Mouse (Mus musculus) hindbrain, embryonic 16.5 days (tissue): ENCODE measurements around the gene R3hdml. TPM values are rescaled to one million over a fixed set of nuclear protein-coding genes. Genes with fewer than 3 reads are reported as not detected.

Source experiments
- ATAC-seq: fragments of 200-750 bp; cut with Nextera tagmentation; 2 replicates; pipeline ENCODE4 v1.8.0; 2017; ENCODE audit warnings: moderate TSS enrichment, moderate library complexity
- H3K27ac ChIP-seq: fragments of 300-500 bp; sonication (generic); 2 replicates; pipeline ENCODE4 v1.5.1; 2014; ENCODE audit warnings: low read depth, mild to moderate bottlenecking, control low read depth, low read length, moderate library complexity
- H3K27me3 ChIP-seq: fragments of 300-500 bp; sonication (generic); replicated peaks from 2 replicates; pipeline ENCODE4 v1.6.1; 2014; ENCODE audit warnings: low read length; ENCODE audit not compliant: control insufficient read depth, insufficient read depth
- H3K36me3 ChIP-seq: fragments of 300-500 bp; sonication (generic); 2 replicates; pipeline ENCODE4 v1.6.1; 2014; ENCODE audit warnings: mild to moderate bottlenecking, low read length, moderate library complexity, mixed read lengths; ENCODE audit not compliant: control insufficient read depth, insufficient read depth
- H3K4me1 ChIP-seq: fragments of 300-500 bp; sonication (generic); 2 replicates; pipeline ENCODE4 v1.6.1; 2014; ENCODE audit warnings: low read depth, low read length; ENCODE audit not compliant: control insufficient read depth, insufficient read depth
- H3K4me2 ChIP-seq: fragments of 300-500 bp; sonication (generic); 2 replicates; pipeline ENCODE4 v1.6.1; 2014; ENCODE audit warnings: mild to moderate bottlenecking, low read length, control low read depth, moderate library complexity
- H3K4me3 ChIP-seq: fragments of 300-500 bp; sonication (generic); 2 replicates; pipeline ENCODE4 v1.5.1; 2014; ENCODE audit warnings: mild to moderate bottlenecking, low read length, control low read depth, moderate library complexity
- H3K9ac ChIP-seq: fragments of 300-500 bp; sonication (generic); 2 replicates; pipeline ENCODE4 v1.6.1; 2014; ENCODE audit warnings: low read depth, mild to moderate bottlenecking, control low read depth, low read length, moderate library complexity
- H3K9me3 ChIP-seq: fragments of 300-500 bp; sonication (generic); 2 replicates; pipeline ENCODE4 v1.6.1; 2014; ENCODE audit warnings: mild to moderate bottlenecking, low read length, moderate library complexity; ENCODE audit not compliant: control insufficient read depth
- WGBS: fragments of 180-500 bp; shearing (Covaris S2); extraction: QIAGEN DNeasy Blood & Tissue Kit; methylation state at CpG from one replicate; pipeline ENCODE4 v1.1.7; 2014; 5-methylcytosine and 5-hydroxymethylcytosine counted together
- polyA plus RNA-seq: library from polyadenylated mRNA; unstranded; fragments of >200 nt; fragmentation: Nextera tagmentation; extraction: Ambion mirVana; gene quantifications from 2 replicates; pipeline ENCODE4 v1.2.1, GENCODE M21; 2015

Gene R3hdml
- polyA plus RNA-seq, 1 experiment from 2014 or later: 1.0 TPM

GRCm38 (mm10) chr2:163525761-163526243 is 33.7 kb downstream of the R3hdml start:
- 86% methylated on average over 7 of the region's 7 CpGs for WGBS
- ATAC-seq: no peak
- no peaks in the 10 kb centered on the region for H3K36me3 ChIP-seq
- H3K9ac ChIP-seq: no peak overlapping the region
- no peaks in the 10 kb centered on the region for H3K9me3 ChIP-seq
- H3K4me3 ChIP-seq: no peak overlapping the region
- no peaks in the 10 kb centered on the region for H3K4me1 ChIP-seq
- no peak overlapping the region for H3K27ac ChIP-seq
- H3K4me2 ChIP-seq: no peak overlapping the region
- no peaks in the 10 kb centered on the region for H3K27me3 ChIP-seq

DNA sequence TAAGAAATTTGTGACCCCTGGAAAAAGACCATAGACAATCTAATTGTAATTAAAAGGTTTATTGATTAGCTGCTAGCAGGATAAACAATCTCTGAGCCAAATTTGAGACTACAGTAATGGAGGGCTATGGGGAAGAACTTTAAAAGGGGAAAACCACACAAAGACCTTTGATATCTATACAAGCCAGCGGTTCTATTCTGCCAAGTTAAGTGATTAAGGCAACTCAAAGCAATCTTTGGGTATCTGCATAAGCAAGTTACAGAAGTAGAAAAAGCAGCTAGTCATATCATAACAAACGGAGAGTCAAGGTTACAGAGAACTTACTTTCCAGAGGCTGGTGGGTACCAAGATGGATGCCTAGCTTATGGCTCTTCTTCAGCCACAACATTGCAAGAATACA is 35.4 kb downstream of the R3hdml start:
- WGBS: 89% methylated on average over 2 of the region's 2 CpGs
- Histone ChIP-seq H3K27ac (no peak overlapping the region), H3K4me1 (no peaks in the 10 kb centered on the region), H3K9ac (no peak overlapping the region), H3K4me3 (no peak overlapping the region), H3K27me3 (no peaks in the 10 kb centered on the region), H3K9me3 (no peaks in the 10 kb centered on the region), H3K36me3 (no peaks in the 10 kb centered on the region), H3K4me2 (no peak overlapping the region)
- ATAC-seq: no peak

DNA sequence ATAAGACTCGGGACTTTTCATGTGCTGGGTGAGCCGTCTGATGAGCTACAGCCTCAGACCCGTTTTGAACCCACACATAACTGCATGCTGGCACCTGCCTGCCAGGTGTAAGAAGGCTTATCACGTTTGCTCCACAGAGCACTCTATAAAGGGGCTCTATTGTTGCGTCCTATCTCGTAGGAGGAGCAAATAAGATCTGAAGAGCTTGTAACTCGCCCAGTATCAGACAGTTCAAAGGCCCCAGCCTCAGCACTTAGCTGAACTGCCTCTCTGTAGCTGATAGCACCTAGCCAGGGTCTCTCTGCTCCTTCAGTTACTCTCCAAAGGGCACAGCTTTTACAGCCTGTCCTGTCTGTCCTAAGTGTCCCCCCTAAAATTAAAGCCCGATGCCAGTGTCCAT is 38.3 kb downstream of the R3hdml start:
- H3K36me3 ChIP-seq: no peaks in the 10 kb centered on the region
- WGBS: 72% methylated on average over 8 of the region's 8 CpGs
- H3K4me3 ChIP-seq: no peak overlapping the region
- H3K9ac ChIP-seq: no peak overlapping the region
- H3K4me1 ChIP-seq: peaks cover 4% of the 10 kb centered on the region
- no peak overlapping the region for H3K4me2 ChIP-seq
- H3K27me3 ChIP-seq: no peaks in the 10 kb centered on the region; the same call in 1 of the 2 replicates
- H3K9me3 ChIP-seq: no peaks in the 10 kb centered on the region
- H3K27ac ChIP-seq: no peak overlapping the region
- ATAC-seq: no peak

- H3K9ac ChIP-seq: no peak overlapping the region
- H3K4me2 ChIP-seq: no peak overlapping the region
- no peak overlapping the region for H3K27ac ChIP-seq
- 13% methylated on average over 9 of the region's 9 CpGs for WGBS
- no peaks in the 10 kb centered on the region for H3K36me3 ChIP-seq
- peaks cover 3% of the 10 kb centered on the region; the same call in 1 of the 2 replicates for H3K27me3 ChIP-seq
- H3K4me3 ChIP-seq: no peak overlapping the region
- no peaks in the 10 kb centered on the region for H3K9me3 ChIP-seq
- ATAC-seq: no peak
- H3K4me1 ChIP-seq: peaks cover 5% of the 10 kb centered on the region
Observed at GRCm38 (mm10) chr2:163531917-163532316, 39.8 kb downstream of the R3hdml start.

- WGBS: 91% methylated on average over 9 of the region's 9 CpGs
- H3K4me3 ChIP-seq: no peak overlapping the region
- H3K27me3 ChIP-seq: peaks cover 3% of the 10 kb centered on the region; the same call in 1 of the 2 replicates
- H3K9me3 ChIP-seq: no peaks in the 10 kb centered on the region
- ATAC-seq: no peak
- no peaks in the 10 kb centered on the region for H3K36me3 ChIP-seq
- H3K4me2 ChIP-seq: no peak overlapping the region
- peaks cover 5% of the 10 kb centered on the region for H3K4me1 ChIP-seq
- no peak overlapping the region for H3K27ac ChIP-seq
- H3K9ac ChIP-seq: no peak overlapping the region
Observed at GRCm38 (mm10) chr2:163533226-163533625, 41.1 kb downstream of the R3hdml start.

GRCm38 (mm10) chr2:163534958-163535524 is 42.9 kb downstream of the R3hdml start:
- H3K27me3 ChIP-seq: peaks cover 3% of the 10 kb centered on the region; the same call in 1 of the 2 replicates
- peak overlapping the region; percentile 83 for H3K4me2 ChIP-seq
- peaks cover 5% of the 10 kb centered on the region for H3K4me1 ChIP-seq
- H3K9ac ChIP-seq: peak overlapping the region; percentile 69
- H3K9me3 ChIP-seq: no peaks in the 10 kb centered on the region
- ATAC-seq: peak; percentile 90
- H3K4me3 ChIP-seq: peak overlapping the region; percentile 40
- H3K36me3 ChIP-seq: no peaks in the 10 kb centered on the region
- 8% methylated on average over 22 of the region's 22 CpGs for WGBS
- H3K27ac ChIP-seq: no peak overlapping the region; the same call in 1 of the 2 replicates

- peaks cover 5% of the 10 kb centered on the region for H3K4me1 ChIP-seq
- no peak overlapping the region for H3K27ac ChIP-seq
- H3K36me3 ChIP-seq: no peaks in the 10 kb centered on the region
- no peak overlapping the region for H3K9ac ChIP-seq
- peaks cover 3% of the 10 kb centered on the region; the same call in 1 of the 2 replicates for H3K27me3 ChIP-seq
- no peaks in the 10 kb centered on the region for H3K9me3 ChIP-seq
- WGBS: 85% methylated on average over 5 of the region's 5 CpGs
- no peak for ATAC-seq
- H3K4me3 ChIP-seq: no peak overlapping the region
- no peak overlapping the region for H3K4me2 ChIP-seq
Observed at GRCm38 (mm10) chr2:163537443-163537842, 45.3 kb downstream of the R3hdml start.

DNA sequence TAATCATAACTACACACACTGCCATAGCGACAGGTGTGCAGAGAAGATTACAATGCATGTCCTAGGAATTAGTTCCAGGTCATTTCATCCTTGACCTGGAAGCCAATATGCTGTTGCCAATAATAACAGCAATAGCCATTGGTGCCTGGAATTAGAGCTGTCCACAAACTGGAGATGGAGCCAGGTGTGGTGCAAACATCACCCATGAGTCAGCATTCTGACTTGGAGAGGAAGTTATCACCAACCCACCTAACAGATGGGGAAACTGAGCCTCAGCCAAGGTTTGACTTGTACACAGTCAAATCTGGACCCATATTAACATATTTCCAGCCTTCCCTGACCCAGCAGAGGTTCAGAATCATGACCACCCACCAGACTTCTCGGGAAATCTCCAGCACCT is 46.3 kb downstream of the R3hdml start:
- no peaks in the 10 kb centered on the region for H3K9me3 ChIP-seq
- WGBS: 88% methylated on average over 2 of the region's 2 CpGs
- peaks cover 5% of the 10 kb centered on the region for H3K4me1 ChIP-seq
- no peak for ATAC-seq
- H3K9ac ChIP-seq: no peak overlapping the region
- H3K27me3 ChIP-seq: peaks cover 3% of the 10 kb centered on the region; the same call in 1 of the 2 replicates
- H3K4me3 ChIP-seq: no peak overlapping the region
- H3K4me2 ChIP-seq: no peak overlapping the region
- no peaks in the 10 kb centered on the region for H3K36me3 ChIP-seq
- H3K27ac ChIP-seq: no peak overlapping the region

DNA sequence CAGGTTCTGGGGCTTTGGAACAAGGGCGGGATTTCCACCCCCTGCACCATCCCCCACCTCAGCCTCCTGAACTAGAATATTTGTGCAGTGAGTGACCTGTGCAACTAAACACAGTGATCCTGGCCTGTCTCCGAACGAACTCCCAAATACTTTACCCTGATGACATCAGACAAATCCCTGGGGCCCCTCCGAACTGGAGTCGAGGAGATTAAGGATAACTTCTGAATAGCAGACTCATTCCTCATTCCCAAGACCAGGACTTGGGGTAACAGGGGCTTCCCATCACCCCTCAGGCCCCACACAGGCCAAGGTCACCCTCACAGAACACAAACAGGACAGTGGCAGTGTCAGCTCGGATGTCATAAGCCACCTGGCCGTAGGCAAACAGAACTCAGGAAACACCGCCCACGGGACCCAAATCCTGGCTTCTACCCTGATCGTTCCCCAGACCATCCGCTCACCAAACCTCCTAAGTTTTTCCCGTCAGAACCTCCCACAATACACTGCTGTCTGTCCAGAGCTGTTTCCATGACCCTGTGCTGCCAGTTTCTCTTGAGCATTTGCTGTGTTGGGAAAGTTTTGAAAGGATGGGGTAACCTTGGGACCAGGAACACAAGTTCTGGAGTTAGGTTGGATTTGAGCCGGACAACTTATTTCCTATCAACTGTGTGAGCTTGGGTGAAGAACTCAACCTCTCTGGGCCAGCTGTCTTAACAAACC is 47.4 kb downstream of the R3hdml start:
- no peak overlapping the region for H3K4me3 ChIP-seq
- H3K4me1 ChIP-seq: peaks cover 5% of the 10 kb centered on the region
- H3K9me3 ChIP-seq: no peaks in the 10 kb centered on the region
- H3K27me3 ChIP-seq: 0 out of 2 replicates have a peak, but pooled peaks cover 3% of the 10 kb centered on the region
- no peak overlapping the region for H3K27ac ChIP-seq
- H3K9ac ChIP-seq: no peak overlapping the region
- no peaks in the 10 kb centered on the region for H3K36me3 ChIP-seq
- 86% methylated on average over 13 of the region's 13 CpGs for WGBS
- ATAC-seq: no peak
- no peak overlapping the region for H3K4me2 ChIP-seq
